Mouse (Mus musculus): Measurements from ENCODE around the gene Yod1.

The Yod1 gene

DNA sequence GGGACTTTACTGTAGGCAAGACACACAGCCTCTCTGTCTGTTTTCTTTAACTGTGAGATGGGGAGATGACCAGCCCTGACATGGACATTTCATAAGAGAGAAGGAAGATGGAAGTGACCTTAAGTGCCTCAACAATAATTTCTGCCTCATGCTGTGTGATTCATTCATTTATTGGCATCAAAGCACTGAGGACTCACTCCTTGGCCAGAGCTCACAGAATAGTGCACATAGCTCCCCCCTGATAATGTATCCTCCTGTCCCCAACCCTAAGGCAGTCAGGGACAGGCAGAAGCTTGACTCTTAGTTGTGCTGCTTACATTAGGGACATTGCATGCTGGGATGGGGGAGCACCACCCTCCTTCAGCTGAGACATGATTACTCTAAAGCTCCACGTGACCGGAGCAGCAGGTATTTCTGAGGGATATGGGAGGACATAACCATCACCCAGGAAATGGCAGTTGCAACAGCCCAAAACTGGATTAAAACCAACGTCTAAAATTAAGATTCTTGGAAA, 53.9 kb downstream of the Yod1 start:
- DNase-seq, result no peak
